Mouse (Mus musculus) A20 (cell line): Measurements from ENCODE around the gene Cpt1c.

Experiments used
- DNase-seq: peaks from one replicate; pipeline ENCODE4 v3.0.0-alpha.2; 2011; ENCODE audit warnings: low read depth, low spot score

Gene Cpt1c

GRCm38 (mm10) chr7:44918219-44918618 is 56.4 kb downstream of the Cpt1c start:
- DNase-seq: no peak

- DNase-seq: no peak
Measured at GRCm38 (mm10) chr7:44916881-44917280, 57.8 kb downstream of the Cpt1c start.

- no peak for DNase-seq
Measured at GRCm38 (mm10) chr7:44916191-44916590, 58.5 kb downstream of the Cpt1c start.

- no peak for DNase-seq
Measured at GRCm38 (mm10) chr7:44915314-44915713, 59.3 kb downstream of the Cpt1c start.

- DNase-seq: no peak
Measured at GRCm38 (mm10) chr7:44914396-44914795, 60.3 kb downstream of the Cpt1c start.
